Mouse (Mus musculus) cerebellum, adult 2 months (tissue): ENCODE measurements at regions not wholly inside any gene's neighbourhood (a gene's known extent, or its start where the extent isn't known, plus 50 kb on each side); places are given as distances from the start of the nearest gene placed in this dataset.

Experiments used
- DNase-seq, 2 experiments: peaks; one replicate each; pipeline ENCODE4 v3.0.0; 2021
- H3K27ac ChIP-seq: fragments of 200-500 bp; 2 replicates; pipeline ENCODE4 v1.5.1; 2012; ENCODE audit warnings: low read length, control low read depth, inconsistent platforms; ENCODE audit not compliant: insufficient read depth
- H3K27me3 ChIP-seq: fragments of 200-500 bp; 2 replicates; pipeline ENCODE4 v1.6.1; 2012; ENCODE audit warnings: inconsistent platforms, mild to moderate bottlenecking, low read length, moderate library complexity; ENCODE audit not compliant: control insufficient read depth, insufficient read depth
- H3K4me1 ChIP-seq: fragments of 200-500 bp; 2 replicates; pipeline ENCODE4 v1.6.1; 2011; ENCODE audit warnings: low read length; ENCODE audit not compliant: control insufficient read depth, insufficient read depth
- H3K4me3 ChIP-seq: fragments of 200-500 bp; replicated peaks from 2 replicates; pipeline ENCODE3; 2011; ENCODE audit warnings: mild to moderate bottlenecking, low read depth, low read length, control low read depth; ENCODE audit not compliant: insufficient read depth
- CTCF ChIP-seq: fragments of 200-500 bp; IDR thresholded peaks from 2 replicates; pipeline ENCODE4 v1.5.1; 2011; ENCODE audit warnings: low read depth, mild to moderate bottlenecking, control low read depth, low read length, moderate library complexity, borderline replicate concordance; ENCODE audit not compliant: insufficient read depth
- POLR2A ChIP-seq: fragments of 200-500 bp; IDR thresholded peaks from 2 replicates; pipeline ENCODE4 v1.6.1; 2011; ENCODE audit warnings: low read length, control low read depth, borderline replicate concordance; ENCODE audit not compliant: insufficient read depth
- WGBS: fragments of 180-500 bp; shearing (Covaris S2); methylation state at CpG from one replicate; pipeline ENCODE4 v1.1.7; 2018; 5-methylcytosine and 5-hydroxymethylcytosine counted together

DNA sequence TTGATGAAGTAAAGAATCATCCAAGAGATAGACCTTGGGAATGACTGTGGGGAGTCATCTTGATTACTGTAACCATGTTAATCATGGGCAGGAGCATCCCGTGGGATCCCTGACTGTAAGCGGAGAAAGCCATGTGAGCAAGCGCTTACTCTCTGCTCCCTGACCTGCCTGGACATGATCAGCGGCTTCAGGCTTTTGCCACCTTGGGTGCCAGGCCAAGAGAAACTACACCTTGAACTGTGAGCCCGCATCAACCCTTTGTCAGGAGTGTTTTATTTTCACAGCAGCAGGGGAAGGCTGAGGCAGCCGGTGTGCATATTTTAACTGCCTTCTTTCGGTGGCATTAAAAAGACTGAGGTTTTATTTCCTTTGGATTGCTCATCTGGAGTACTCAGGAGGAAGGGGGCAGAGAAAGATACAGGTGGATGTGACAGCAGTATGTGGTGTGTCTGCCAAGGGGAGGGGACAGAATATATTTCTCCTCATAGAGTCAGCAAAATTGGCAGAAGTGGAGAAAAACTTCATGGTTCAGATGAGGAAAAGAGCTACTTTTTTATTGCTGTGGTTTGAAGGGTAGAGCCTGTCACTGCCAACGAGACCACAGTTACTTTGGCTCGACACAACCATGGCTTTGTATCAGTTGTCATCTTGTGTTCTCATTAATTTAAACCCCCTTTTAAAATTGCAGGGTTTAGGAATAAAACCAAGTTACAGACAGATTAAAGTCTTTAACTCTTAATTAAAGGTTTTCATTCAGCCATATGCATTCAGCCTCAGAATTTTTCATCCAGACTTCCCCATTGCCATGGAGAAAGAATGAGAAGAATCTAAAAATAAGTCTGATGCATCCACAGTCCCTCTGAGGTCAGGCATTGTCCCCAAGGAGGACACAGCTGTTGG, 208.1 kb upstream of the Ercc4 start:
- WGBS: 47% methylated on average over 9 of the region's 9 CpGs
- Histone ChIP-seq H3K27ac (no peak overlapping the region), H3K4me1 (no peaks in the 10 kb centered on the region), H3K27me3 (no peaks in the 10 kb centered on the region; the same call in 1 of the 2 replicates), H3K4me3 (no peak overlapping the region)
- DNase-seq: peak in 1 of 2 experiments; percentile 8
- TF ChIP-seq POLR2A (no peak), CTCF (no peak)

DNA sequence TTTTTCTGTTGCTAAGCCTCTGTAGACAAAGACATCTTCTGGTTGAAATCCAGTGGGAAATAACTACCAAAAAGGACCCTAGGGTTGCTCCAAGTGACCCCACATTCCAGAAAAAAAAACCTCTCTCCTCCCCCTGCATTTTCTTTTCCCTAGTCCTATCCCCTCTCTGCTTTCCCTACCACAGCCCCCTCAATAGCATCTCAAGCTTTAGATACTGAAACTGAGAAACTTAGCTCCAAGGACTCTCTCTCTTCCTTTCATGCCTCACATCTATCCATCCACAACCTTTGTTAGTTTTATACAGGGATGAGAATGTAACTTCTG, 207.5 kb upstream of the Ercc4 start:
- TF ChIP-seq POLR2A (no peak), CTCF (no peak)
- H3K27me3 ChIP-seq: no peaks in the 10 kb centered on the region; the same call in 1 of the 2 replicates
- no peak overlapping the region for H3K4me3 ChIP-seq
- no peak overlapping the region for H3K27ac ChIP-seq
- no peaks in the 10 kb centered on the region for H3K4me1 ChIP-seq
- no peak for DNase-seq

DNA sequence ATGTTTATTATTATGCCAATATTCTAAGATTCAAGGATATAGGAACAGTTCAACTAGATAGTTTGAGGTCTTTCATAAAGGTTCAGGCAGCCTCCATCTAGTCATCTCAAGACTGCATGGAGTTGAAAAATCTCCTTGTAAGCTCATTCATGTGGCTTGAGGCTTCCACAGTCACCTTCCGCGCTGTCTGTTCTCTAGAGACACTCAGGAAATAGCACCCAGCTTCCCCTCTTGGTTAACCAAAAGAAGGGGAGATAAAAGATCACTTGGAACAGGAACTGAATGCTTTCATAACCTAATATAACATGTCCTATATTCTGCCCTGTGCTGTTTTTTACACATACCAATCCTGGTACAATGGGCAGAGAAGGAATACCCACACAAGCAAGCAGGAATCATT, 206.3 kb upstream of the Ercc4 start:
- H3K4me1 ChIP-seq: no peaks in the 10 kb centered on the region
- H3K27me3 ChIP-seq: no peaks in the 10 kb centered on the region
- TF ChIP-seq POLR2A (no peak), CTCF (no peak)
- H3K4me3 ChIP-seq: no peak overlapping the region
- no peak for DNase-seq
- no peak overlapping the region for H3K27ac ChIP-seq
- WGBS: 94% methylated on average over 2 of the region's 2 CpGs

- TF ChIP-seq CTCF (no peak), POLR2A (no peak)
- 65% methylated on average over 1 of the region's 1 CpGs for WGBS
- H3K4me3 ChIP-seq: no peak overlapping the region
These were observed 204.5 kb upstream of the Ercc4 start for GRCm38 (mm10) chr16:12904937-12905336.

DNA sequence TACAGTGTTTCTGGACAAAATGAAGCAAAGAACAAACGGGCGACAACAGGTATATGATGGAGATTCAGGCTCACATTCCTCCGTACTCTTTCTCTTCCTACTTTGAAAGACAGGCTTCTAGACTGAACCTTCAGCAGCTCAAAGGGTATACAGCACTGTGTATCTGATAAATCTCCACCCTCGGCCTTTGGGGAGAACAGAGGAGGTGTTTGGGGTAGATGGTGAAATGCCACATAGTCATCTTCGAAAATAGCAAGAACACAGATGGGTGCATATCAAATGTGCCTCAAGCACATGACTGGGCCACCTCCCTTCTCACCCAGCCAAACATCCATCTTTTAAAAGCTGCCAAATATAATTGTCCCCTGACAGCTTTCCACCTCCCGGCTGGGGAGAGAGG, 184.8 kb upstream of the Ercc4 start:
- no peak for DNase-seq
- H3K27ac ChIP-seq: no peak overlapping the region
- WGBS: 90% methylated on average over 6 of the region's 6 CpGs
- H3K4me3 ChIP-seq: no peak overlapping the region
- H3K4me1 ChIP-seq: no peaks in the 10 kb centered on the region
- no peaks in the 10 kb centered on the region for H3K27me3 ChIP-seq
- TF ChIP-seq CTCF (no peak), POLR2A (no peak)

More at GRCm38 (mm10) chr16:12904937-12905336, 204.5 kb upstream of the Ercc4 start:
- Histone ChIP-seq H3K27me3 (no peaks in the 10 kb centered on the region), H3K4me1 (no peaks in the 10 kb centered on the region; the same call in 1 of the 2 replicates), H3K27ac (no peak overlapping the region)
- DNase-seq: no peak

GRCm38 (mm10) chr16:12925931-12926330, 183.6 kb upstream of the Ercc4 start:
- Histone ChIP-seq H3K27me3 (no peaks in the 10 kb centered on the region), H3K4me1 (no peaks in the 10 kb centered on the region), H3K27ac (no peak overlapping the region), H3K4me3 (no peak overlapping the region)
- DNase-seq: no peak
- WGBS: 58% methylated on average over 9 of the region's 9 CpGs
- TF ChIP-seq CTCF: no peak
- no peak for TF ChIP-seq POLR2A

- no peaks in the 10 kb centered on the region for H3K4me1 ChIP-seq
- H3K4me3 ChIP-seq: no peak overlapping the region
- no peak overlapping the region for H3K27ac ChIP-seq
- no peaks in the 10 kb centered on the region for H3K27me3 ChIP-seq
- DNase-seq: no peak
- TF ChIP-seq CTCF (no peak), POLR2A (no peak)
- 85% methylated on average over 6 of the region's 6 CpGs for WGBS
These were observed 178.4 kb upstream of the Ercc4 start for GRCm38 (mm10) chr16:12931111-12931510.

DNA sequence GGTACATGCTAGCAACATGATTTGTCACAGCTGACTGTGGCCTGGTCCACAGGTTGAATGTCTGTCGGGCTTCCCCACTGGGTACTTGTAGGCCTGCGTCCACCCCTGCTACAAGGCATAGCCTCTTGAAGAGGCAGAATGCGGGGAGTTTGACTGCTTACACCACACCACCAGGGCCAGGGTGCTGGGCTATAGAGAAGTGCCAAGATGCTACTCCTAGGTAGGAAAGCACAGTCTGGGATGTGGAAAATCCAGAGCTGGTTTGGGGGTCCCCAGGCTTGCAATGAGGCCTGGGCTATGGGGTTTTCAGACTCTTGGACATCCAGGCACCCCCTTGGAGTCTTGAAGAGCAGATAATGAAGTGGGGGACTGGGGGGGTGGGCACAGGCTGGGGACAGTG, 176.5 kb upstream of the Ercc4 start:
- 94% methylated on average over 3 of the region's 3 CpGs for WGBS
- H3K4me1 ChIP-seq: no peaks in the 10 kb centered on the region
- no peak for DNase-seq
- no peak for TF ChIP-seq CTCF
- TF ChIP-seq POLR2A: no peak
- no peak overlapping the region for H3K27ac ChIP-seq
- no peak overlapping the region for H3K4me3 ChIP-seq
- H3K27me3 ChIP-seq: no peaks in the 10 kb centered on the region

DNA sequence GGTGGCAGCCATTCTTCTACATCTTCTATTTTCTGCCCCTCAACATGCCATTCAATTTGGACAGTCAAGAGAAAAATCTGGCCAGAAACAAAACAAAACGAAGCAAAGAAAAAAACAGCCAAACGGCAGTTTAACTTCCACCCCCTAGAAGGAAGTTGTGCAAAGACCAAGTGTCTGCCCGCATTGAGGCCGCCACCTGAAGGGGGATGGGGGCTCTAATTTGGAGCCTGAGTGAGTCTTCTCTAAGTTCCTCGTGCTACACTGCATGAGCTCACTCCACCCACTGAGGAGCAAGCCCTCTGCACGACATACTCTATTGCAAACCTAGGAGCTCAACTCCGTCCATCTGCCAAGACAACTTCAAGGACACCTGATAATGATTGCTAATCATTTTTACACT, 174.9 kb upstream of the Ercc4 start:
- Histone ChIP-seq H3K27me3 (no peaks in the 10 kb centered on the region), H3K4me1 (no peaks in the 10 kb centered on the region), H3K27ac (no peak overlapping the region), H3K4me3 (no peak overlapping the region)
- 66% methylated on average over 7 of the region's 7 CpGs for WGBS
- no peak for DNase-seq
- no peak for TF ChIP-seq POLR2A
- TF ChIP-seq CTCF: no peak
